Mouse (Mus musculus): ENCODE results near the gene Lsm4.

Gene Lsm4

DNA sequence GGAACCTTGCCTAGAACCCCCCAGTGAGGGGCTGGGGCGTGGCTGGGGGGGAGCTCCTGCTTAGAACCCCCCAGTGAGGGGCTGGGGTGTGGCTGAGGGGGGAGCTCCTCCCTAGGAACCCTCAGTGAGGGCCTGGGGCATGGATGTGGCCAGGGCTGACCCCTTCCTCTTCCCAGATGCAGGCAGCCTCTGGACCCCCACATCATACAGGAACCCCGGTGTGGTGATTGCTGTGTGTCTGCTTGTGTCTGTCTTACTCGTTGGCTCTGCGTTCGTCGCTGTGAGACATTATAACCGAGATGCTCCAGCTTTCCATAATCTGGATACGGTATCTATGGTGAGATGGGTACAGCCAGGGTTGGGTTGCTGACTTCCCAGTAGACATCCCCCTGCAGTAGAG, 48.6 kb downstream of the Lsm4 start:
- intact Hi-C loops (cut with DNase I), result loop anchor here (2.0 to 5.0 kb wide), 2 partner anchors 31 to 121 kb away; no protein-coding TSS in a partner anchor

DNA sequence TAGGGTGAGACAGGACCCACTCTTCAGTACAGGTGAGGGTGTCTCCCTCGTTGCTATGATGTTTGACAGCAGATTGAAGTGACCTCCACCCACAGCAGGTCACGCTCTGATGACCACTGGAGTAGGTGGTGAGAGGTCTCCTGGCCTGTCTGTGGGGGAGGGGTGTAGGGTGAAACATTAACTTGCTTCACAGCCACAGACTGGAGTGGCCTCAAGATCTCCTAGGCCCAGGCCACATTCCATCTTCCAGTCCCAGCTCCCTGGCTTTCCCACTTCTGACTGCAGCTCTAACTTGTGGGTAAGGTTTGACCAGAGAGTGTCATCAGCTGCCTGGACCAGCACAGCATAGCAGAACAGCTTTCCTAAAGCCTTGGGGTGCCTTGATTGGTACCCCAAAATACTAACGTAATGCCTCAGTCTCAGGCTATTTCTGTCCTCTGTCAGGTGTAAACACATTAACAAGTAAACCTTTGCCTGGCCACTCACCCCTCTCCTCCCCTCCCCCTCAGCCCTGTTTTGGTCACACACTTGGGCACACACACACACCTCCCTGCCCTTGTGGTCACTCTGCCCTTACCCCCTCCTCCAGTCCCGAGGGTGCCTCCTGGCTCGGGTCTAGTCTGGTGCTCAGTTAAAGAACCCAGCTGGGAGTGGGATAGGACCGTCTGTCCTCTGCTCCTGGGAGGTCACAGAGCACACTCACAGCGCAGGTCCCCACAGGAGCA, 50.6 kb downstream of the Lsm4 start, which contains the start of gene Pde4c:
Pde4c (plus strand) TSS at position 235 of the 725 bp plus-strand sequence.
- intact Hi-C loops (cut with DNase I), result loop anchor here (5.0 kb wide), 1 partner anchor 119 kb away; no protein-coding TSS in a partner anchor

DNA sequence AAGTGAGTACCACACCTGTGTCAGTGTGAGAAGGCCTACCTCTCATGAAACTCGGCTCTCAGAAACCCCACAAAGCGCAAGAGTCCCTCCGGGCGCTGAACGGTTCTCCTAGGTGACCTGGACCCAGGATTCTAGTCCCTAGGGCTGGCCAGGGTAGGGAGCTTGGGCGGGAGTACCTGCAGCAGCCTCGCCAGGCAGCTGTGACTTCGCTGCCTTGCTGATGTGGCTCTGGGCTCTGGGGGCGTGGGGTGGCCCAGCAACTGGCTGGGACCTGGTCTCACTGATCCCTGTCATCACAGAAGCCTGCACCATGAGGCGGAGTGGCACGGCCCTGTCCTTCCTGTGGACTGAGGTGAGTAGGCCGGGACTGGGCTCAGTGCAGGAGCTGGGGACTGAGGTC, 51.2 kb downstream of the Lsm4 start:
- intact Hi-C loops (cut with DNase I), result loop anchor here (5.0 kb wide), 1 partner anchor 118 kb away; no protein-coding TSS in a partner anchor

DNA sequence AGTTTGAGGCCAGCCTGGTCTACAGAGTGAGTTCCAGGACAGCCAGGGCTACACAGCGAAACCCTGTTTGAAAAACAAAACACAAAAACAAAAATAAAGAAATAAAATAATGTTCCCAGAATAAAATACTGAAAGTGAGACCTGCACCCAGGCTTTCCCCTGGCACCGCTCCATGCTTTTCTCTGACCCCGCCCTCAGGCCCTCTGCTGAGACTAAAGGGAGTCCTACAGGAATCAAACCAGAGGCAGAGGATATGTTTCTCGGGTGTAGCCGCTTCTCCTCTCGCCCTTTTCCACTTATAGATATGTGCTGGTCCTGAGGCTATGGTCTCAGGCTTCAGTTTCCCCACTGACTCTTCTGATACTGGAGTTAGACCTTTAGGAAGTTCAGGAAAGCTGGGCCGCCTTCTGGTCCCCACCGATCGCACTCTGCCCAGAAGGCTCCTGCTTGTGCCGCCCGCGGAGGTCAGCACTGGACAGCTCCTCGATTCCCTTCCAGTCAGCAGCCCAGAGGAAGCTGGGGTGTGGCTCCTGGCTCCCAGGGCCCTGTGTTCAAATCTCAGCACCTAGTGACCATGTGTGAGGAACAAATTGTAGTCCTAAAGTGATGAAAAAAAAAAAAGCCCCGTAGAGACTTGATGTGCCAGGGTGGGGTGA, 52.9 kb downstream of the Lsm4 start:
- intact Hi-C loops (cut with DNase I), result no loop called here

DNA sequence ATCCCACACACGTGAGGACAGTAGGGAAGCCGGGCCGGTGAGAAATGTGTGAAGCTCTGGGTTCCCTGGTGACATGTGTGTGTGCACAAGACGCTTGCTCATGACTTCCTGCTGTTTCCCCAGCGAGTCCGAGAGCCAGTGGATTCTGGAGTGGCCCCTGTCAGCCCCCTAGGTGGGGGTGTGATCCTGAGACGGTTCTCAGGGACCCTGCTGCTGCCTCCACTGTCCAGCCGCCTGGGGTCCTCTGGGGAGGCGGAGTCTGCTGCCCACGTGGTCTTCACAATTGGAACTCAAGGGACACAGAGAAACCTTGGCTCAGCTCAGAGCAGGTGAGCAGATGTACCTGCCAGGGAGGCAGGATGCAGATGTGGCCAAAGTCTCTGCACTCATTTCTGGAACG, 53.7 kb downstream of the Lsm4 start:
- intact Hi-C loops (cut with DNase I), result no loop called here
